Mouse (Mus musculus) c-Kit-positive CD71-positive TER-119-negative erythroid progenitor cells, embryonic 14.5 days (primary cell): ENCODE measurements around the gene Mesd.

Experiments used
- DNase-seq: peaks from one replicate; pipeline ENCODE4 v3.0.0-alpha.2; 2013; ENCODE audit warnings: low read depth

Mesd gene

DNA sequence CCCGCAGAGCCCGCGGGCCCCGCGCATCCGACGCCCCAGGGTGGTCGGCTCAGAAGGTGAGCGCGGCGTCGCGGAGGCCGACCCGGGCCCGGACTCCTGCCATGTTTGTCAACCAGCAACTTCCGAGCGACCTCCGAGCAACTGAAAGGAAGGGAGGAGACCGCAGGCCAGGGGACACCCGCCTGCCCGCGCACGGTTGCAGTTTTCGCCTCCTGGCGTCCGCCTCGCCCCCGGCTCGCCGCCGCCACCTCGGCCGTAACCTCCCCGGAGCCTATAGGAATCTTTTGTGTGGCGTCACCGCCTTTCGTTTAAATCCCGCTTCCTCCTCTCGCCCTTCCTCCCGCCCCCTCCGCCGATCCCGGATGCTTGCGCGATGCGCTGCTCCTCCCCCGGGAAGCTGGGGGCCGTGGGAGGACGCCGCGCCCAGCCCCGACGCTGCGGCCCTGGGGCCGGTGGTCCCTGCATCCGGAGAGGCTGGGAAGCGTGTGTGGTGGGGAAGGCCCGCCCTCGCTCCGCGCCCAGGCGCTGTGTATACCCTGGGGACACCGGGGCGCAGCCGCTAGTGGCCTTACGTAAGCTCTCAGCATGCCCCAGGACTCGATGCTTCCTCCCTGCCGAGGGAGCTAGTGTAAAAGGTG lies at the start of gene Mesd, which contains the start of gene Tlnrd1:
Mesd (plus strand) TSS at position 446 of the 638 bp plus-strand sequence.
Tlnrd1 (minus strand) TSS at position 285 of the 638 bp plus-strand sequence.
- peak; percentile 80 for DNase-seq

DNA sequence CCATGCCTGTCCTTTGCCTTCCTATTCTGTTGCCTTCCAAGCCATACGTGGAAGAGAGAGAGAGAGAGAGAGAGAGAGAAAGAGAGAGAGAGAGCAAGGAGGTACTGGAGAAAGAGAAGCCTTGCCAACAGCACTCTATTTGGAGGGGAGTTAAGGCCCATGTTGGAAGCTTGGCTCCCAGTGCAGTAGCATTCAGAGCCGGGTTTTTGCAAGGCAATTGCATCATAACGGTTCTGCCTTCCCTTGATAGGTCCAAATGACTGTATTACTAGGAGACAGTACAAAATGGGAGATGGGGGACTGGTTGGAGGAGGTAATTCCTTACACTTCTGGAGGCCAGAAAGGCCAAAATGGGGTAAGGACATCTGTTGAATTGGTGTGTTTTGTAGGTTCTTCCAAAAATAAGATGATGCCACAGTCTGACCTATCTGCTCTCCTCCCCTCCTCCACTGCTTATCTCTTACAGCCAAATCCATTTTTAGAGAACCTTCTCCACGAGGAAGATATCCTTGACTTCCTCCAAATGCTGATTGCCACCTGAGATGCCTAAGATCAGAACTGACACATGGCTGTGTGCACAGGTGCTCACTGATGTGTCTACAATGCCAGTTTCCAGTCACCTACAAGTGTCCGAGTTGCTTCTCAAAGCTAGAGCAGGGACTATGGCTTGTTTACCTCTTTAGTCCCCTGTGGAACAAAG lies 45.6 kb upstream of the Mesd start:
- DNase-seq, result no peak

DNA sequence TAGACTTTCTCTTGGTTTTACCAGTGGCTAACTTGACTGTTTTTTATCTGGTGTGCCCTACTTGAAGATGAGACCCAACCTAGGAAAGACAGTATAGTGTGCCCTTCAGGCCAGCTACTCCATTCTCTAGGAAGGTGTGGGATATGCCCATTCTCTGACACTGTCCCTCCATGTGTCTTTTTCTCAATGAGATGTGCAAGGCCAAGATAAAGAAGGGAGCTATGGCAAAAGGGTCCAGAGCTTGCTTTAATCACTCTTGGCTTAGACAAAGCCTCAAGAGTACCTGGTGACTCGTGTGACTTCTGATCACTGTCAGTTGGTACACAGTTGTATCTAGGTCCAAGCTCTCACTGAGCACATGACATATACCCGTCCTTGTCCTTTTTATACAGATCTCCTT lies 44.2 kb upstream of the Mesd start:
- DNase-seq, result no peak

DNA sequence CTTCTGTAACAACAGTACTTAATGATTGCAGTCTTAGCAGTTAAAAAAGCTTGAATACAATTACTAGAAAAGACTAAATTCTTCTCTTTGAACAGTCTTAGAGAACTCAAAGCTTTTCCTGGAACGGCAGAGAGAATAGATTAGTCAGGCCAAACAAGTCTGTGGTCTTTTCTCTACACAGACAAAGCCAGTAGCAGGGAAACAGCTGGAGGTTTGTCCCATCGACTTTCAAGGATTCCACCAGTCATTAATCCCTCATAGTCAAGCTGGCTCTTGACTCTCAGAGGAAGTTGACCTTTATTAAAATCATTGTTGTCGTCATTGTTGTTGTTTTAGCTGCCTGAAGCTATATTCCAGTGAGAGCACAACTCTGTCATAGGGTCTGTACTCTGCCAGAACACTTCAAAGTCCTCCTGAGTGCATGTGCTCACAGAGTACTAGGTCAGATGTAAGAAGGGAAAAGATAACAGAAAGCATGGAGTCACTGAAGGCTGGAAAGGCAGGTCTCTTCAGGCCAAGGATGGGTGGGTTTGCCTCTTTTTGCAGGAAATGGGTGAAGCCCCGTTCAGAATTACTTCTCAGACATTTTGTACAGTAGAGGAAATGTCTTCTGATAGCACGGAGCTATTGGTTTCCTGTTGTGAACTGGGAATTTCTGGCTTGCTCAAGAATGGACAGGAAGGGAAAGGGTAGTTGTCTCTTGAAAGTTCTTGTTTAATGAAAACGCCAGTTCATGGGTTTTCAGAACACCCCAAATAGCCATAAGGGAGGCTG lies 41.6 kb upstream of the Mesd start:
- DNase-seq, result no peak

DNA sequence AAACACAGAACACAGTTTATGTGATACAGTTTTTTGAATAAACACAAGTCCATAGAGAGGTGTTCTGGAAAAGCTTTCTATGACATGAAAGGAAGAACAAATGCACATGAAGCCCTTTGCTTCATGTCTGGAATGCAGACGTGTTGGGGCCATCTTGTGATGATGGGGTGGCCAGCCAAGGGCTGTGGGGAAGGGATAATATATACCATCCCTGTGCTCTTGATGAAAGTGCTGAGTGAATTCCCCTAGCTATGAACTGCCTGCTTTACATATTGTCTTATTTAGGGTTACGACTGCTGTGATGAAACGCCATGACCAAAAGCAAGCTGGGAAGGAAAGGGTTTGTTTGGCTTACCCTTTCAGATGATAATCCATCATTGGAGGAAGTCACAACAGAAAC lies 39.5 kb upstream of the Mesd start:
- DNase-seq, result no peak

DNA sequence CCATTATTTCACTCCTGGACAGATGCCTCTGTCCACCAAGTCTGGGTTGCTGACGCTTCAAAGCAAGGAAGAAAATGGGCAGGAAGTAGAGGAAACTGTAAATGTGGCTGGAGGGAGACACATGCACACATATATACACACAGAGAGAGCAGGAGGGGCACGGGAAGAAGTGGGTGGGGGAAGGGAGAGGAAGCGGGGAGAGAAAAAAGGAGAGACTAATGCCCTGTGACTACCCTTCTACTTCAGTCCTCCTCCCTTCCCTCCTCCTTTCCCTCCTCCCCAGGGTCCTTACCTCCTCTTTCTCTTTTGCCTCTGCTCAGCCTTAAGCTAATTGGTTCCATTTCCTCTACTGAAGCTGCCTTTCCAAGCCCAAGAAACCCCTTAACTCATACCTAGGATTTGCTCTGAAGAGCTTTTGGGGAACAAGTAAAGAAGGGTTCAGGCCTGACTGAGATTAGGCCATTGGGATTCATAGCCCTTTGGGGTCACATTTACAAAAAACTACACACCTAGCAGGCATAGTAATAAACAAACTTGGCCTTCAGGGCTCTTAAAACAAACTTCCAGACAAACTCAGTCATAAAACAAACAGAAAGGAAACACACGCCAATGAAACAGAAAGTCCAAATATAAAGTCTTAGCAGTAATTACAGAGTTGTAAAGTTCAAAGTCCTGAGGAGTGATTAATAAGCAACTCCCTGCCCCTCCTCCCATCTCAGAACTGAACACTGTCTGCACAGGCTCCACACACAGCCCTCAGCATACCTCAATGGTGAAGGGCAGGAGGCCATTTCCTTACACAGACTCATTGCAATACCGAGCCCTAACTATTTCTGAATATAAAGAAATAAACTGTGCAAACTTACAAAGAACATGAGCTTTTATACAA lies 36.8 kb upstream of the Mesd start:
- DNase-seq, result no peak

DNA sequence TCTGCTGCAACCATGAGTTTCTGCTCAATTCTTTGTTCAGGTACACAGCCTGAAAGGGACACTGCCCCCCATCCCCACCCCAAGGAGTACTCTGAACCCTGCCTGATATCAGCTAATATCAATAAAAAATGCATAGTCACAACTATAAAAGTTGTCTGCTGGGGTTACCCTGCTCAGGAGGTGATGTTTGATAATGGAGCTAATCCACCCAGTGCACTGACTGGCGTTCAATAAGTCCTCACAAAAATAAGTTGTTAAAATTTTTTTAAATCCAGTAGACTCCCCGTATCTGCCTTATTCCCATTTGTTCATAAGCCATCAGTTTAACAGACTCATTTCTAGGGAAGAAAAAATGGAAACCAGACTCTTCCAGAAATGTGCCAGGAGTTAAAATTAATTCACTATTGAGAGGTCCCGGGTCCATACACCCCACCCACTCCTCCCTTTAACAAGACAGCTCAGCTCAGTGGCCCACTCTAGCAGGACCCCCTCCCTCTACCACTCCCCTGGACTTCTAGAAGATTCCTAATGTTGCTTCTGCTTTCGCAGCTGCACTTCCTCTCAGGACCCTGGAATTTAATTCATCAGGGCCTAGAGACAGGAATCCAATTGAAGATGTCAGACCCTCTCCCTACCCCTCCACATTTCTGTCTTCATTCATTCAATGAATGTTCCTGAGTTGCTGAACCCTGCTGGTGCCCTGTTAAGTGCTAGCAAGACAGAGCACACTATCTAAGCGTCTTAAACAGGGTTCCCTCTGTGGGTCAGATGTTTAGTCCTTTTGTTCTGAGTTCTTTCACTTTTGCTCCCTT lies 32.5 kb upstream of the Mesd start:
- DNase-seq, result no peak

DNA sequence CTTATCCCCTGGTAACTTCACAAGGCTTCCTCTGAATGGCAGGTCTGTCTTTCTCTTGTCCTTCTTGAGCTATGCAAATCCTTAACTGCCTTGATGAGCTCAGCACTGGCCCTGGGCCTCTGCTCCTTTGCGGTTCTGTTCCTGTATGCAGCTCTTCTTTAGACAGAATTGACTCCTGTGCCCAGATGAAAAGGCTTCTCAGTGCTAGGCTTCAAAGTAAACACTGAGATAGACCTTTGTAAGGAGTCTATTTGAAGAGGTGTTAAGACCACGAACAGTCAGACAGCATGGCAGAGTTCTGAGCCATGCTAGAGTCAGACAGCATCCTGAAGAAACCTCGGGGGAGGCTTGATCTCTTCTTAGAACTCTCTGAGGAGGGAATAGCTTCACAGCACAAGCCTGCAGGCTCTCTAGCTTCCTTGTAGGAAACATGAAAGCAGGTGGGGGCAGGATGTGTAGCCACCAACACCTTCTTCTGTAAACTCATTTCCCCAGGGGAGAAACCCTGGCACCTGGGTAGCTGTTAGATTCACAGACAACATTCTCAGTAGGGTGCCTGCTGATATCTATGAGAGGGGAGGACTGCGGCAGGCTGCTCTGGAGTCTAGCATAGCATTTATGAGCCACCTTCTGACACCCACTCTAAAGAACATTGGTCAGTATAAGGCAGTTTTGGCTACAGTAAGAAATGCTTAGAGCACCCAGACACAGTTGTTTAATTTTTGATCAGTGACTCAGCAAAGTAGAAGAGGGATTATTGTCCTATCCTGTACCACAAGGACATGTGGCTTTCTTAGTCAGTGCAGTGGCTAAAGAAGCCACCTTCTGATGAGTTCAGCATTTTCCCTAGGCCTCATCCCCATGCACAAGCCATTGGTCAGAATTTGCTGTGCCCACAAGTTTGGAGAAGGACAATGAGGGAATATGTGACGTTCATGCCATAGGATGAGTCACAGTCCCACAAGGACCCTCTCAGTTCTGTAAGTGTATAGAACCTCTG lies 31.6 kb upstream of the Mesd start:
- DNase-seq, result no peak

DNA sequence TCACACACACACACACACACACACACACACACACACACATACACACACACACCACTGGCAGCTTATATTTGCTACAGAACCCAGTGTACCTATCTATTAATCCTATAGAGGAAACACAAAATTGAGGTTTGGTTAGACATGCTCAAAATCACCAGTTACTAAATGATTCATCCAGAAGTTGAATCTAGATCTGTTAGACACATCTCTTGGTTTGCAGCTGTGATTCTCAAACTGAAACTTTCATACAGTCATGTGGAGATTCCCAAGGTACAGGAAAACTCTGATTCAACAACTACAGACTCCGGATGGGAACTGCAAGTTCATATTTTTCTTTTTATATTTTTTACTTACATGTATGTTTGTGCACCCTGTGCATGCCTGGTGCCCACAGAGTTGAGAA lies 29.1 kb upstream of the Mesd start:
- DNase-seq, result no peak

DNA sequence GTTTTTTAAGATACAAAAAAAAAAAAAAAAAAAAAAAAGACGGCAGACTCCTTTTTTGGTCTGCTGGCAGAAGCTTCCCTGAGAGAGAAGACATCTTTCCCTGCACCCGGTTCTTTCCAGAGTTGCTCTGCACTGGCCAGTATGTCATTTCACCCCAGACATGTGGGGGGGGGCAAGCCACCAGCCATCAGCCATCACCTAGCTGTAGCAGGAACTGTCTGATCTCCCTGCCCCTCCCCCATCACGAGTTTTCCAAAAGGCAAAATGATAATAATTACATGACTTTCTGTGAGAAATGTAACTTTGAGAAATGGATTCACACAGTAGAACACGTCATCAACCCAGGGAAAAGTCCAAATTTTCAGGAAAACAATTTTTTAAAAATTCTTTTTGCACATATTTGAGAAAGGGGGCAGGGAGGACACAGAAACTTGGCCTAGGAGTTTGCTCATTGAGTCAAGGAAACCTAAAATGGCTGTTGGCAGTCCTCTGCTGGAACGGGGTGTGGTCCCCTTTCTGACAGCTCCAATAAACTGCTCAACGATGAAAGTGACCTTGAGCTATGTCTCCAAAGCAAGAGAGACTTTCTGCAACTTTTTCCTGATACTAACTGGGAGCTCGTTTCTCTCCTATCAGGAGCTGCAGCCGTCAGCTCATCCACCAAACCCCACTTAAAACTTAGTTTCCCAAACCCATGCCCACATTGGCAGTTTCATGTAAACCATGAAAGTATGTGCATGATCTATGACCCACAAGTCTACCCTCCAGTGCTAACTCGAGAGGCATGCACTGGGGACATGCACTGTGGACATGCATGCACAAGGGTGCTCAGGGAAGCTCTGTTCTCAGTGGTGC lies 27.7 kb upstream of the Mesd start:
- no peak for DNase-seq

DNA sequence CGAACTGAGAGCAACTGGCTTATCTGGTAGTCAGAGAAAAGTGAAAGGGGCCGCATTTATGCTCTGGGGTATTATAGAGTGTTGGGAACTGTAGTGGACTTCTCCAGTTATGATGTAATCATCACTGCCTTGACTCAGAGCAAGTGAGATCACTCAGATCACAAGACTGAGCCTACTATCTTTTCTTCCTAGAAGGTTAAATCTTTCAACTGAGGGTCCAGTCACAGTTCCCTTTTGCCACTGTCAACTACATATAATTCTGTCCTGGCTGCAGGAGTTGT lies 27.1 kb upstream of the Mesd start:
- DNase-seq, result no peak

DNA sequence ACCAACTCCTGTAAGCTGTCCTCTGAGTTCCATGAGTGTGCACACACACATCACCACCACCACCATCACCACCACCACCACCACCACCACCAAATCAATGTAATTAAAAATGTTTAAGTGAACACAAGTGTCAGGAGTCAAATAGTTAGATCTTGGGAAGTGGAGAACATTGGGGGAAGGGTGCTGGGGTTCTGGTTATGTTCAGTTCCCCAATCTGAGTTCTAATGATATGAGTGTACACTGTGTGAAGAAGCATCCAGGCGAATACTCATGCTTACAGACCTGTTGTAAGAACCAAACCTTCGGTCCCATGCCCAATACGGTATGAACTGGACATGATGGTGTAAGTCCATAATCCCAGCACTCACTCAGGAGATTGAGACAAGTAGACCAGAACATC lies 26.3 kb upstream of the Mesd start:
- DNase-seq, result no peak

DNA sequence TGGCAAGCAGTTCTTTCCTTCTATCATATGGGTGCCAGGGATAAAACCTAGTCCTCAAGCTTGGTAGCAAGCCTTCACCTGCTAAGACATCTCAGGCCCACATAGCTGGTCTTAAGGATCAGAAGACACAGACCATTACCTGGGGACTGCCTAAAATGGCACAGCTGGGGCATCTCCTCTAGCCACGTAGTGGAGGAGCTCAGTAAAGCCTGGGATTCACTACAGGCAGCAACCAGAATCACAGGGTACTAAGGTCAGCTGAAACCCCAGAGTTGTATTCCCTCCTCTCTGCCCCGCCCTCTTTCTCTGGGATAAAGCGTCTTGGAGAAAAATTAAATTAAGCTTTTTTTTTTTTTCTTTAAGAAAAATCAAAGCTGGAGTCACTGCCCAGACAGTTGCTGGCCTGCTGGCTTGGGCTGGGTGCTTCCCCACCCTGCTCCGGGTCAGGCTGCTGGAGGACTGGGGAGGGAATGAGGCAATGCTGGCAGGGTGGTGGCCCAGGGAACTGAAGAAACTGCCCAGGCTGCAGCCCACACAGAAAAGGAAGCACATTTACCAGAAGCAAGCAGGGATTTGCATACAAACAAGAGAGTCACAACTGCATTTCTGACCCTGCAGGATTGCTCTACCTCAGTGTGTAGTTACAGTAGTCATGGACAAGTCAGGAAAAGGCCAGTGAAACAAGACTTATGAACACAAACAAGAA lies 24.7 kb upstream of the Mesd start:
- no peak for DNase-seq

DNA sequence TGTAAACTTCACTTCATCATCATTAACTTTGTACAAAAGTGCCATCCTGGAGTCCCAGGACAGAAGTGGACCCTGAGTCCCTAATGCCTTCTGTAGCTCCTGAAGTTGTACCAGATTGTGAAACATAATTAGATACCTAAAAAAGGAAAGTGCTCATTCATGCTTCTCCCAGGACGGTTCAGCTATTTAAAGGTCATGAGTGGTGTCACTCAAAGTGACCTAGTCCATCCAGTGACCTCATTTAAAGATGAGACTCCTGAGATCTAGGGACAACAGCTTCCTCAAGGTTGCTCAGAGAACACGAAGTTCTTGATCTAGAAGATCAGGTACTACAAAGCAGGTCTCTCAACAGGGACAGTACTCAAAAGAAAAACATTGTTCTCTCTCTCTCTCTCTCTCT lies 20.7 kb upstream of the Mesd start:
- no peak for DNase-seq

DNA sequence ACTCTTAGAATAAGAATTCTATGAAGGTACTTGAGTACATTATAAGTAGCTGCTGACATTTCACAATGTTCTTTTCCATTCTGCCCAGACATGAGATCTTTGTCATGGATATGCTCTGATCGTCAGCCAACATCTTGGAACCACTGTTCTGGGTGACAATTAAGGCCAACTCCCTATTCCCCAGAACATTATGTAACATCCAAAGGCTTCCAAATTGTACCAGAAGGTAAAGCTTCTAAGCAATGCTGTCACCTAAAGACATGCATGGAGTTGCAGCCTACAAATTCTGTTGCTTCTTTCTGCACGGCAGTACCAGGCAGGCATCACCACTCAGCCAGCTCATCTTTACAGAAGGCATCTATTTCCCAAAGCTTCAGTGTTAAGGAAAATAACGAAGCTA lies 16.1 kb upstream of the Mesd start:
- no peak for DNase-seq

DNA sequence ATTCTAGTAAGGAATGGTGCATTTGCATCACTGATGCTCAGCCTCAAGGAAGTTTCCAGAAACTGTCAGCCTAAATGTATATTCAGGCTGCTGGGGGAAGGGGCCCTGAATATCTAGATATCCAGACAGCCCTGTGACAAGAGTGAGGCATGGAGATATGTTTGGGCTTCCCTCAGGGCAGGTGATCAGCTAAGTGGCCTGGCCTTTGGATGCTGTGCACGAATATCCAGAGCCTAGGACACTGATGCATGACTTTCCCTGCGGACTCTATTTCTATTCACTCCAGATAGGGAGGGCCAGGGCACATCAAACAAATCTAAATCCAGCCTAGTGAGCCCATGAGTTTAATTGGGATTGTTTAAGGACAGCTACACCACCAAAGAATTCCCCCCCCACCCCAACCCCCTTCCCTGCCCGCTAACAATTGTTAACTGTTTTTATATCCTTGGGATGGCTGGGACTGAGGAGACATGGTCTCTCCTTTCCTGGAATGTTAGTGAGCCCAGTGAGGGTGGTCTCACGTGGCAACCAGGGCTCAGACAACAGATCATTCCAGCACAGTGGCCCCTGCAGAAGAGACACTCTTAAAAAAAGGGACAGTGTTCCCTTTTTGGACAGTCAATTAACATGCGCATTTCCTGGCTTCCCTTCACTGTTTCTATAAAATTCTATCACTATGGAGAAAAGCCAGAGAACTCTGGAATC lies 14.3 kb upstream of the Mesd start:
- no peak for DNase-seq

DNA sequence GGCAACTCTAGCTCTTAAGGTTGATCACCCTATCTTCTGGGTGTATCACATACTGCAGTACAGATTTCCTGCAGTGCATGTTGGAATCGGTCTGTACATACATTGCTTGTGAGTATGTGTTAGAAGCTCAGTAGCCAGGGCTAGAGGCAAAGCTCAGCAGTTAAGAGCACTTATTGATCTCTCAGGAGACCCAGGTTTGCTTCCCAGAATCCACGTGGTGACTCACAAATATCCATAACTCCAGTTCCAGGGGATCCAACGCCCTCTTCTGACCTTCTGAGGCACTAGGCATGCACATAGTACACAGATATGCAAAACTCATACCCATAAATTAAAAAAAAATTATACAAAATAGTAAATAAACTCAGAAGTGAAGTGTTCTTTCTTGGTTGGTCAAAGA lies 7.2 kb upstream of the Mesd start:
- DNase-seq, result no peak
